Mouse (Mus musculus) C2C12 (cell line): ENCODE measurements around the gene Clrn3. TPM values are rescaled to one million over a fixed set of nuclear protein-coding genes. Genes with fewer than 3 reads are reported as not detected.

Experiments used
- H3K27me3 ChIP-seq: one replicate; pipeline ENCODE4 v1.6.1; 2011; ENCODE audit not compliant: control insufficient read depth, insufficient read depth, insufficient read length
- H3K36me3 ChIP-seq: one replicate; pipeline ENCODE4 v1.6.1; 2011; ENCODE audit not compliant: control insufficient read depth, insufficient read depth
- H3K4me3 ChIP-seq: one replicate; pipeline ENCODE4 v1.5.1; 2011; ENCODE audit warnings: mild to moderate bottlenecking, control low read depth; ENCODE audit not compliant: poor library complexity, insufficient read depth, severe bottlenecking
- H3K79me2 ChIP-seq: one replicate; pipeline ENCODE4 v1.6.1; 2011; ENCODE audit not compliant: control insufficient read depth, insufficient read depth
- H3K79me3 ChIP-seq: one replicate; pipeline ENCODE4 v1.6.1; 2011; ENCODE audit warnings: low read depth, control low read depth
- H3ac ChIP-seq: one replicate; pipeline ENCODE3; 2011; ENCODE audit warnings: low read depth; ENCODE audit not compliant: control insufficient read depth, insufficient read length
- CEBPB ChIP-seq: IDR thresholded peaks from one replicate; pipeline ENCODE4 v1.6.1; 2011; ENCODE audit warnings: low read depth, mild to moderate bottlenecking, control low read depth, moderate library complexity
- CTCF ChIP-seq: IDR thresholded peaks from one replicate; pipeline ENCODE4 v1.5.1; 2011; ENCODE audit not compliant: control insufficient read depth, insufficient read depth, insufficient read length
- FOSL1 ChIP-seq: IDR thresholded peaks from one replicate; pipeline ENCODE4 v1.8.0; 2011; ENCODE audit warnings: mild to moderate bottlenecking, low read length; ENCODE audit not compliant: poor library complexity, insufficient read depth, severe bottlenecking
- MAX ChIP-seq: IDR thresholded peaks from one replicate; pipeline ENCODE4 v1.6.1; 2011; ENCODE audit warnings: mild to moderate bottlenecking, control low read depth
- MYOD1 ChIP-seq: IDR thresholded peaks from one replicate; pipeline ENCODE4 v1.6.1; 2011; ENCODE audit warnings: low read depth; ENCODE audit not compliant: control insufficient read depth, insufficient read length
- MYOG ChIP-seq: IDR thresholded peaks from one replicate; pipeline ENCODE4 v1.6.1; 2011; ENCODE audit not compliant: control insufficient read depth, insufficient read length; ENCODE audit errors: extremely low read depth
- USF1 ChIP-seq: IDR thresholded peaks from one replicate; pipeline ENCODE4 v1.6.1; 2011; ENCODE audit warnings: low read depth, mild to moderate bottlenecking, control low read depth, moderate library complexity
- polyA plus RNA-seq: library from polyadenylated mRNA; unstranded; fragments of >200 nt; fragmentation: generic; extraction: Trizol; gene quantifications from one replicate; pipeline ENCODE4 v1.2.1, GENCODE M21; 2012; ENCODE audit warnings: missing spikeins

Gene Clrn3
- polyA plus RNA-seq, 1 experiment: not detected

DNA sequence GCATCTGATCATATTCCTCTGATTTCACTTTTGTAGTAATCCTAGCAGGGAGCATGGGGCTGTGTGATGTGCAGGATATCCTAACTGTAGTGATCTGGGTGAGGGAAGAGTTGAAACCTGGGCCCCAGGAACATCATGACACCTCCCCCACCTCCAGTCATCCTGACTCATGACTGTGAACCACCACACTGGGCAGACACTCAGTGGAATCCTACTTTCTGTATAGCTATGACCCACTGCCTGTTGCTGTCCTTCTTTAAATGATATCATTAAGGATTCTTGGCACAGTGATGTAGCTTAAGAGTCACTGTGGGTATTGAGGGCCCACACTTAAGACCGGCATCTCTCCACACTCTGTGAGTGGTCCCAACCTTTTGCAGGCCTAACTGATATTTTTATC, 39.1 kb upstream of the Clrn3 start:
- Histone ChIP-seq H3K4me3 (no peak overlapping the region), H3ac (no peak overlapping the region), H3K79me3 (no peaks in the 10 kb centered on the region), H3K27me3 (no peaks in the 10 kb centered on the region), H3K79me2 (no peaks in the 10 kb centered on the region), H3K36me3 (no peaks in the 10 kb centered on the region)
- no peak for TF ChIP-seq FOSL1
- TF ChIP-seq MYOD1: peak; percentile 55
- TF ChIP-seq MYOG: no peak
- no peak for TF ChIP-seq CEBPB
- no peak for TF ChIP-seq MAX
- no peak for TF ChIP-seq CTCF
- no peak for TF ChIP-seq USF1

DNA sequence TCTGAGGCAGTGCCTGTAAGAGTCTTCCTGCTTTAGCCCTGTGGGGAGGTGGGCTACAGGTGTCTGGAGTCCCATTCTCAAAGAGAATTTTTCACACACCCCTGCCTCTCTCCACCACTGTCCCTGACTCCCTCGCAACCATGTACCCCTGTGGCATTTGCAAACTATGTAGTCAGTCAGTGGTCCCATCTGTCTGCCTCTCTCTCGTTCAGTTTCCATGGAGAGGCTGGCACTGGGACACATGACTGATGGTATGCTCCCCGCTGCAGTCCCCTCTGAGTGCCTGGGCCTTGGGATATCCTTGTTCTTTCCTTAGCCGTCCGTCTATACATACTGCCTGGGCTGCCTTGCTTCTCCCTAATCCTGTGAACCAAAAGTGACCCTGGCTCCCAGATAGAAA, 37.6 kb upstream of the Clrn3 start:
- no peaks in the 10 kb centered on the region for H3K79me3 ChIP-seq
- H3K4me3 ChIP-seq: no peak overlapping the region
- no peaks in the 10 kb centered on the region for H3K79me2 ChIP-seq
- H3K27me3 ChIP-seq: no peaks in the 10 kb centered on the region
- H3ac ChIP-seq: no peak overlapping the region
- TF ChIP-seq CTCF (no peak), CEBPB (no peak), USF1 (no peak), MAX (no peak), FOSL1 (no peak), MYOG (no peak), MYOD1 (no peak)
- no peaks in the 10 kb centered on the region for H3K36me3 ChIP-seq

DNA sequence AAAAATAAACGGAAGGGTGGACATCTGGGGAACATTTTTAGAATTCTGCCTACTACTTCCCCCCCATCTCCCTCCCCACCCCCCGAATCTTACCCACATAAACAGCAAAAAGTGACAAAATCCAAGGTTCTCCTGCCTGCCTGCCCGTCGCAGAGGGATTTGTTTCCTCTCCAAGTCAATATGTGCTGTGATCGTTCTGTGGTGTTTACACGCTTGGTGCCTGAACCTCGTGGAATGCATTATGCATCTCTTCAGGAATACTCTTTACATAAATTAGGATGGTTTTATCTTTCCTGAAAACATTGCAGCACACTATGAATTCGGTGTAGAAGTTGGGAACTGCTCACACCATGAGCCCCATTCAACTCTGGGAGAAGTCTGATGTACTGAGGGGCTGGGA, 35.6 kb upstream of the Clrn3 start:
- TF ChIP-seq USF1: no peak
- no peak for TF ChIP-seq CTCF
- no peak for TF ChIP-seq FOSL1
- no peak for TF ChIP-seq MAX
- TF ChIP-seq CEBPB: no peak
- TF ChIP-seq MYOG: no peak
- TF ChIP-seq MYOD1: no peak
- no peaks in the 10 kb centered on the region for H3K36me3 ChIP-seq
- no peaks in the 10 kb centered on the region for H3K79me3 ChIP-seq
- H3ac ChIP-seq: no peak overlapping the region
- no peaks in the 10 kb centered on the region for H3K27me3 ChIP-seq
- no peak overlapping the region for H3K4me3 ChIP-seq
- H3K79me2 ChIP-seq: no peaks in the 10 kb centered on the region

DNA sequence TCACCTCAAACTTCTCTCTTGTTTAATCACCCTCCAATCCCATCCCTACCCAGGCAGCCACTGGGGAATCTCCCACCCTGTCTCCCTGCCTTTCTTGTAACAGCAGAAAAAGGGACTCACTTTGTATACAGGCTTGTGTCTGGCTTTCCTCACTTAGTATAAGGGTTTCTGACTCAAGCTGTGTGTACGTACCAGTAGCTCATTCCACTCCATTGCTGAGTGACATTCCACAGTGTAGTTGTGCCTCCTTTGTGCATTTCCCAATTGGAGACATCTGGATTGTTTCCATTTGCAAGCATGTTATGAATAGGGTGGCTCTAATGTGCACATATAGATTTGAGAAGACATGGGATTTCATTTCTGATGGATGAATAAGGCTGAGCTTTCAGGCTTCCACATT, 31.8 kb upstream of the Clrn3 start:
- Histone ChIP-seq H3K4me3 (no peak overlapping the region), H3K79me3 (no peaks in the 10 kb centered on the region), H3K36me3 (no peaks in the 10 kb centered on the region), H3K27me3 (no peaks in the 10 kb centered on the region), H3ac (no peak overlapping the region), H3K79me2 (no peaks in the 10 kb centered on the region)
- TF ChIP-seq MAX (no peak), CTCF (no peak), CEBPB (no peak), USF1 (no peak), FOSL1 (no peak), MYOG (no peak), MYOD1 (no peak)

DNA sequence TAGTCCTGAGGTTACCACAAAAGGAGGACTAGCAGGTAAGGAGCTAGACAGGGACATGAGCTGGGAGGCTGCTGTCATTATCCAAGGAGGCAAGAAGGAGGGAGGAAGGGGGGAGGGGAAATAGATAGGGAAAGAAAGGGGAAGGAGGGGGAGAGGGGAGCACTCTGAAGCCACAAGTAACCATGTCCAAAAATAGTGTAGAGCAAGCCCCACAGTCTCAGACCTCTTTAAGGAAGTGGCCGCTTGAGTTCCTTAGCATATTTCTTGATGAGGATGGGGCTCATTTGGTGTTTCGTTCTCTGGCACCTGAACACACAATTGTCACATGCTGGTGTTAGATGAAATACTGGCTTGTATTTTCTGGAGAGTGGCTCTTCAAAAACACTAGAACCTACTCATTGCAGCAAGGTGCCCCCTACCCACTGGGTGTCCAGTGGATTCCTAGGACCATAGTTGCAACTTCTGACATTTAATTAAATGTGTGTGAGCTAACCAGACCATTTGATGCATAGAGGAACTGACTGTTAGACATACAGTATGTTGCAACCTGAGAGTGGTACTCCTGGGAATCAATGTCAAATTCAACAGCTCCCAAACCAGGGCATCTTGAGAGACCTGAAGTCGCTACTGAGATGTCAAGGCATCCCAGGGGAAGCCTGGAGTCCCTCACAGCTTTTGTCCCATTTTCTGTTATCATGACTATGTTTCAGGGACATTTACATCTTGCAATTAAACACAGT, 28.4 kb upstream of the Clrn3 start:
- no peak for TF ChIP-seq FOSL1
- no peak for TF ChIP-seq MYOD1
- TF ChIP-seq MAX: no peak
- no peak for TF ChIP-seq CTCF
- no peak for TF ChIP-seq USF1
- no peak for TF ChIP-seq CEBPB
- no peak for TF ChIP-seq MYOG
- Histone ChIP-seq H3K79me3 (no peaks in the 10 kb centered on the region), H3K79me2 (no peaks in the 10 kb centered on the region), H3K4me3 (no peak overlapping the region), H3K27me3 (no peaks in the 10 kb centered on the region), H3K36me3 (no peaks in the 10 kb centered on the region), H3ac (no peak overlapping the region)

DNA sequence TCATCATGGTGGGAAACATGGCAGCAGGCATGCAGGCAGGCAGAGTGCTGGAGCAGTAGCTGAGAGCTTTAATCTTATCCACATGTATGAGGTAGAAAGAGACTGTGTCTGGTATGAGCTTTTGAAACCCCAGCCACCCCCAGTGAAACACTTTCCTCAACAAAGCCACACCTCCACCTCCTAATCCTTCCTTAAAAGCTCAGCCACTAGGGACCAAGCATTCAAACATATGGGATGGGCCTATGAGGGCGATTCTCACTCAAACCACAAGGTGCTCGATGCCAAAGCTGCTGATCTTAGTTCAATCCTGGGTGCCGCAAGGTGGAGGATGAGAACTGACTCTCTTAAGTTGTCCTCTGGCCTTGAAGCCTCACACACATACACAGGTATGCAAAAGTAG, 25.1 kb upstream of the Clrn3 start:
- H3K4me3 ChIP-seq: no peak overlapping the region
- no peaks in the 10 kb centered on the region for H3K27me3 ChIP-seq
- H3K36me3 ChIP-seq: no peaks in the 10 kb centered on the region
- no peak for TF ChIP-seq MYOD1
- TF ChIP-seq MAX: no peak
- TF ChIP-seq USF1: no peak
- no peak for TF ChIP-seq MYOG
- no peak overlapping the region for H3ac ChIP-seq
- no peaks in the 10 kb centered on the region for H3K79me3 ChIP-seq
- no peaks in the 10 kb centered on the region for H3K79me2 ChIP-seq
